Mouse (Mus musculus) C2C12 (cell line): Measurements from ENCODE around the gene Arhgap21.

Source experiments
- CEBPB ChIP-seq: IDR thresholded peaks from one replicate; pipeline ENCODE4 v1.6.1; 2011; ENCODE audit warnings: low read depth, mild to moderate bottlenecking, control low read depth, moderate library complexity
- CTCF ChIP-seq: IDR thresholded peaks from one replicate; pipeline ENCODE4 v1.5.1; 2011; ENCODE audit not compliant: control insufficient read depth, insufficient read depth, insufficient read length
- MAX ChIP-seq: IDR thresholded peaks from one replicate; pipeline ENCODE4 v1.6.1; 2011; ENCODE audit warnings: mild to moderate bottlenecking, control low read depth
- MYOD1 ChIP-seq: IDR thresholded peaks from one replicate; pipeline ENCODE4 v1.6.1; 2011; ENCODE audit warnings: low read depth; ENCODE audit not compliant: control insufficient read depth, insufficient read length
- MYOG ChIP-seq: IDR thresholded peaks from one replicate; pipeline ENCODE4 v1.6.1; 2011; ENCODE audit not compliant: control insufficient read depth, insufficient read length; ENCODE audit errors: extremely low read depth
- USF1 ChIP-seq: IDR thresholded peaks from one replicate; pipeline ENCODE4 v1.6.1; 2011; ENCODE audit warnings: low read depth, mild to moderate bottlenecking, control low read depth, moderate library complexity

GRCm38 (mm10) chr2:20896446-20896845 is 72.2 kb downstream of the Arhgap21 start:
- TF ChIP-seq CTCF, result no peak
- TF ChIP-seq CEBPB, result no peak
- no peak for TF ChIP-seq MAX
- TF ChIP-seq USF1, result no peak
- TF ChIP-seq MYOD1, result no peak
- TF ChIP-seq MYOG, result no peak
